Mouse (Mus musculus): ENCODE results near the gene Eif4g3.

- TF ChIP-seq CTCF (IDR thresholded peaks at IDR 0.05; ENCODE audit: low read depth): no peak
- TF ChIP-seq EP300 (IDR thresholded peaks at IDR 0.05; ENCODE audit: low read depth): no peak
Observed at GRCm38 (mm10) chr4:137960757-137961156, 32.1 kb upstream of the Eif4g3 start.
